Mouse (Mus musculus) kidney, embryonic 16.5 days (tissue): Measurements from ENCODE around the gene Srpx. TPM values are rescaled to one million over a fixed set of nuclear protein-coding genes. Genes with fewer than 3 reads are reported as not detected.

Experiments
- ATAC-seq: fragments of 200-750 bp; cut with Nextera tagmentation; 2 replicates; pipeline ENCODE4 v1.8.0; 2017; ENCODE audit warnings: moderate TSS enrichment; ENCODE audit not compliant: low FRiP score, low TSS enrichment
- H3K27ac ChIP-seq: fragments of 300-500 bp; sonication (generic); 2 replicates; pipeline ENCODE4 v1.5.1; 2014; ENCODE audit warnings: low read length
- H3K27me3 ChIP-seq: fragments of 300-500 bp; sonication (generic); 2 replicates; pipeline ENCODE4 v1.6.1; 2014; ENCODE audit warnings: low read length, control low read depth, mixed read lengths; ENCODE audit not compliant: insufficient read depth
- H3K36me3 ChIP-seq: fragments of 300-500 bp; sonication (generic); 2 replicates; pipeline ENCODE4 v1.6.1; 2014; ENCODE audit warnings: low read length, control low read depth, mixed read lengths; ENCODE audit not compliant: insufficient read depth
- H3K4me1 ChIP-seq: fragments of 300-500 bp; sonication (generic); 2 replicates; pipeline ENCODE4 v1.6.1; 2014; ENCODE audit warnings: low read length, control low read depth, mixed read lengths; ENCODE audit not compliant: insufficient read depth
- H3K4me2 ChIP-seq: fragments of 300-500 bp; sonication (generic); replicated peaks from 2 replicates; pipeline ENCODE4 v1.6.1; 2014; ENCODE audit warnings: low read depth, low read length
- H3K4me3 ChIP-seq: fragments of 300-500 bp; sonication (generic); 2 replicates; pipeline ENCODE4 v1.5.1; 2014; ENCODE audit warnings: mild to moderate bottlenecking, low read length
- H3K9ac ChIP-seq: fragments of 300-500 bp; sonication (generic); replicated peaks from 2 replicates; pipeline ENCODE4 v1.6.1; 2014; ENCODE audit warnings: low read length
- H3K9me3 ChIP-seq: fragments of 300-500 bp; sonication (generic); 2 replicates; pipeline ENCODE4 v1.6.1; 2016; ENCODE audit warnings: low read length, control low read depth
- WGBS: fragments of 180-500 bp; shearing (Covaris S2); extraction: QIAGEN DNeasy Blood & Tissue Kit; methylation state at CpG from one replicate; pipeline ENCODE4 v1.1.7; 2014; 5-methylcytosine and 5-hydroxymethylcytosine counted together
- polyA plus RNA-seq: library from polyadenylated mRNA; unstranded; fragments of >200 nt; fragmentation: Nextera tagmentation; extraction: Ambion mirVana; gene quantifications from 2 replicates; pipeline ENCODE4 v1.2.1, GENCODE M21; 2015

The Srpx gene
- 19.9 and 25.7 TPM in 2 replicates for polyA plus RNA-seq

- H3K9ac ChIP-seq, result peak within 1 kb of the TSS; percentile 65
- no peaks in the 10 kb centered on the region for H3K4me1 ChIP-seq
- no peaks in the 10 kb centered on the region for H3K36me3 ChIP-seq
- peak within 1 kb of the TSS; percentile 58 for H3K4me2 ChIP-seq
- peak within 1 kb of the TSS; percentile 44 for H3K4me3 ChIP-seq
- no peaks in the 10 kb centered on the region for H3K9me3 ChIP-seq
- 20% methylated on average over 18 of the region's 19 CpGs for WGBS
- H3K27ac ChIP-seq, result no peak within 1 kb of the TSS
- no peaks in the 10 kb centered on the region; the same call in 1 of the 2 replicates for H3K27me3 ChIP-seq
- peak; percentile 90 for ATAC-seq
Measured at GRCm38 (mm10) chrX:10117065-10117719, at the start of gene Srpx. Srpx (minus strand) TSS chrX:10117709.

GRCm38 (mm10) chrX:10152390-10152789, 34.9 kb upstream of the Srpx start:
- WGBS, result 55% methylated on average over 3 of the region's 3 CpGs
- Histone ChIP-seq H3K27me3 (no peaks in the 10 kb centered on the region), H3K27ac (no peak overlapping the region), H3K4me3 (no peak overlapping the region), H3K4me1 (no peaks in the 10 kb centered on the region), H3K9me3 (no peaks in the 10 kb centered on the region), H3K36me3 (no peaks in the 10 kb centered on the region), H3K9ac (no peak overlapping the region), H3K4me2 (no peak overlapping the region)
- no peak; the same call in 1 of the 2 replicates for ATAC-seq

- no peaks in the 10 kb centered on the region for H3K36me3 ChIP-seq
- no peak overlapping the region for H3K4me3 ChIP-seq
- no peak overlapping the region for H3K4me2 ChIP-seq
- no peaks in the 10 kb centered on the region for H3K9me3 ChIP-seq
- H3K9ac ChIP-seq, result no peak overlapping the region
- ATAC-seq, result no peak
- H3K4me1 ChIP-seq, result no peaks in the 10 kb centered on the region
- no peaks in the 10 kb centered on the region; the same call in 1 of the 2 replicates for H3K27me3 ChIP-seq
- H3K27ac ChIP-seq, result no peak overlapping the region
- 53% methylated on average over 3 of the region's 3 CpGs for WGBS
Measured at GRCm38 (mm10) chrX:10115780-10116179, 1.7 kb downstream of the Srpx start.

- no peak overlapping the region for H3K4me2 ChIP-seq
- ATAC-seq, result no peak
- no peak overlapping the region for H3K27ac ChIP-seq
- H3K4me1 ChIP-seq, result no peaks in the 10 kb centered on the region
- WGBS, result 62% methylated on average over 1 of the region's 1 CpGs
- H3K27me3 ChIP-seq, result no peaks in the 10 kb centered on the region; the same call in 1 of the 2 replicates
- H3K4me3 ChIP-seq, result no peak overlapping the region
- H3K9ac ChIP-seq, result no peak overlapping the region
- no peaks in the 10 kb centered on the region for H3K36me3 ChIP-seq
- H3K9me3 ChIP-seq, result no peaks in the 10 kb centered on the region
Measured at GRCm38 (mm10) chrX:10110736-10111135, 6.8 kb downstream of the Srpx start.

- no peaks in the 10 kb centered on the region for H3K36me3 ChIP-seq
- no peak overlapping the region for H3K9ac ChIP-seq
- WGBS, result 58% methylated on average over 4 of the region's 4 CpGs
- H3K4me2 ChIP-seq, result no peak overlapping the region
- no peaks in the 10 kb centered on the region for H3K4me1 ChIP-seq
- no peak for ATAC-seq
- H3K4me3 ChIP-seq, result no peak overlapping the region
- no peaks in the 10 kb centered on the region for H3K27me3 ChIP-seq
- no peaks in the 10 kb centered on the region for H3K9me3 ChIP-seq
- no peak overlapping the region for H3K27ac ChIP-seq
Measured at GRCm38 (mm10) chrX:10108558-10108957, 9.0 kb downstream of the Srpx start.

GRCm38 (mm10) chrX:10105475-10105874, 12.0 kb downstream of the Srpx start:
- H3K27ac ChIP-seq, result no peak overlapping the region
- H3K9me3 ChIP-seq, result no peaks in the 10 kb centered on the region
- no peak overlapping the region for H3K4me2 ChIP-seq
- no peaks in the 10 kb centered on the region for H3K36me3 ChIP-seq
- no peak overlapping the region for H3K4me3 ChIP-seq
- H3K9ac ChIP-seq, result no peak overlapping the region
- no peak for ATAC-seq
- H3K27me3 ChIP-seq, result no peaks in the 10 kb centered on the region
- 59% methylated on average over 5 of the region's 5 CpGs for WGBS
- no peaks in the 10 kb centered on the region for H3K4me1 ChIP-seq

GRCm38 (mm10) chrX:10102739-10103138, 14.8 kb downstream of the Srpx start:
- ATAC-seq, result no peak
- no peak overlapping the region for H3K27ac ChIP-seq

GRCm38 (mm10) chrX:10095797-10096196, 21.7 kb downstream of the Srpx start:
- 83% methylated on average over 3 of the region's 3 CpGs for WGBS
- no peak overlapping the region for H3K4me3 ChIP-seq
- H3K27ac ChIP-seq, result no peak overlapping the region
- H3K9me3 ChIP-seq, result no peaks in the 10 kb centered on the region
- no peak overlapping the region for H3K9ac ChIP-seq
- H3K4me1 ChIP-seq, result no peaks in the 10 kb centered on the region
- no peak for ATAC-seq
- H3K4me2 ChIP-seq, result no peak overlapping the region
- H3K27me3 ChIP-seq, result no peaks in the 10 kb centered on the region
- H3K36me3 ChIP-seq, result no peaks in the 10 kb centered on the region

More at GRCm38 (mm10) chrX:10102739-10103138, 14.8 kb downstream of the Srpx start:
- no peaks in the 10 kb centered on the region for H3K4me1 ChIP-seq
- no peaks in the 10 kb centered on the region for H3K9me3 ChIP-seq
- 89% methylated on average over 1 of the region's 1 CpGs for WGBS
- no peak overlapping the region for H3K4me2 ChIP-seq
- no peak overlapping the region for H3K4me3 ChIP-seq
- H3K36me3 ChIP-seq, result no peaks in the 10 kb centered on the region
- H3K27me3 ChIP-seq, result no peaks in the 10 kb centered on the region
- H3K9ac ChIP-seq, result no peak overlapping the region

- Histone ChIP-seq H3K4me2 (no peak overlapping the region), H3K4me3 (no peak overlapping the region), H3K9ac (no peak overlapping the region), H3K4me1 (no peaks in the 10 kb centered on the region), H3K27ac (no peak overlapping the region), H3K9me3 (no peaks in the 10 kb centered on the region), H3K27me3 (no peaks in the 10 kb centered on the region), H3K36me3 (no peaks in the 10 kb centered on the region)
- WGBS, result 79% methylated on average over 3 of the region's 3 CpGs
- ATAC-seq, result no peak
Measured at GRCm38 (mm10) chrX:10080385-10080784, 37.1 kb downstream of the Srpx start.

- no peak for ATAC-seq
- Histone ChIP-seq H3K9me3 (no peaks in the 10 kb centered on the region), H3K9ac (no peak overlapping the region), H3K4me2 (no peak overlapping the region), H3K27me3 (no peaks in the 10 kb centered on the region), H3K4me1 (no peaks in the 10 kb centered on the region), H3K4me3 (no peak overlapping the region), H3K27ac (no peak overlapping the region), H3K36me3 (no peaks in the 10 kb centered on the region)
- 89% methylated on average over 1 of the region's 1 CpGs for WGBS
Measured at GRCm38 (mm10) chrX:10079981-10080380, 37.5 kb downstream of the Srpx start.
